Mouse (Mus musculus): ENCODE results near the gene Nrd1.

GRCm38 (mm10) chr4:109078941-109079340, 78.5 kb downstream of the Nrd1 start:
- TF ChIP-seq CTCF (IDR thresholded peaks at IDR 0.05; ENCODE audit: low read depth): no peak
- no peak for TF ChIP-seq EP300 (IDR thresholded peaks at IDR 0.05; ENCODE audit: low read depth)
